Mouse (Mus musculus) liver, postnatal 0 days (tissue): ENCODE results near the gene Mgat4e. TPM values are rescaled to one million over a fixed set of nuclear protein-coding genes. Genes with fewer than 3 reads are reported as not detected.
A peak's percentile ranks its signal among the peaks of the same experiment; 100 is the strongest.

Experiments used
- ATAC-seq: fragments of 200-750 bp; cut with Nextera tagmentation; 2 replicates; pipeline ENCODE4 v1.8.0; 2017; ENCODE audit warnings: mild to moderate bottlenecking, moderate library complexity
- DNase-seq: peaks from one replicate; pipeline ENCODE4 v3.0.0-alpha.2; 2016
- H3K27ac ChIP-seq: fragments of 300-500 bp; sonication (generic); 2 replicates; pipeline ENCODE4 v1.5.1; 2014; ENCODE audit warnings: antibody characterized with exemption, moderate library complexity, mild to moderate bottlenecking, low read depth
- H3K27me3 ChIP-seq: fragments of 300-500 bp; sonication (generic); 2 replicates; pipeline ENCODE4 v1.6.1; 2014; ENCODE audit warnings: low read length, control low read depth, mixed read lengths; ENCODE audit not compliant: insufficient read depth
- H3K36me3 ChIP-seq: fragments of 300-500 bp; sonication (generic); replicated peaks from 2 replicates; pipeline ENCODE4 v1.6.1; 2014; ENCODE audit warnings: mild to moderate bottlenecking, control low read depth, low read length, moderate library complexity, mixed read lengths; ENCODE audit not compliant: insufficient read depth
- H3K4me1 ChIP-seq: fragments of 300-500 bp; sonication (generic); 2 replicates; pipeline ENCODE4 v1.6.1; 2014; ENCODE audit warnings: antibody characterized with exemption, mild to moderate bottlenecking, control low read depth; ENCODE audit not compliant: insufficient read depth
- H3K4me2 ChIP-seq: fragments of 300-500 bp; sonication (generic); 2 replicates; pipeline ENCODE4 v1.6.1; 2014; ENCODE audit warnings: low read depth, mild to moderate bottlenecking, low read length, moderate library complexity, mixed read lengths
- H3K4me3 ChIP-seq: fragments of 300-500 bp; sonication (generic); 2 replicates; pipeline ENCODE4 v1.5.1; 2014; ENCODE audit warnings: low read depth, low read length
- H3K9ac ChIP-seq: fragments of 300-500 bp; sonication (generic); replicated peaks from 2 replicates; pipeline ENCODE4 v1.6.1; 2014; ENCODE audit warnings: mild to moderate bottlenecking, moderate library complexity
- H3K9me3 ChIP-seq: fragments of 300-500 bp; sonication (generic); 2 replicates; pipeline ENCODE4 v1.6.1; 2016; ENCODE audit warnings: mild to moderate bottlenecking, control low read depth, low read length, mixed read lengths
- CTCF ChIP-seq: sonication (generic); IDR thresholded peaks from 2 replicates; pipeline ENCODE4 v1.5.1; 2016; ENCODE audit warnings: antibody characterized with exemption, low read depth
- EP300 ChIP-seq: IDR thresholded peaks from 2 replicates; pipeline ENCODE4 v1.6.1; 2016; ENCODE audit warnings: antibody characterized with exemption, low read depth, mild to moderate bottlenecking
- WGBS: fragments of 180-500 bp; shearing (Covaris S2); extraction: QIAGEN DNeasy Blood & Tissue Kit; methylation state at CpG from one replicate; pipeline ENCODE4 v1.1.7; 2014; ENCODE audit not compliant: insufficient replicate concordance; 5-methylcytosine and 5-hydroxymethylcytosine counted together
- polyA plus RNA-seq: library from polyadenylated mRNA; unstranded; fragments of >200 nt; fragmentation: Nextera tagmentation; extraction: Ambion mirVana; gene quantifications from 2 replicates; pipeline ENCODE4 v1.2.1, GENCODE M21; 2015

Mgat4e gene
- polyA plus RNA-seq, 1 experiment from 2014 or later: not detected

DNA sequence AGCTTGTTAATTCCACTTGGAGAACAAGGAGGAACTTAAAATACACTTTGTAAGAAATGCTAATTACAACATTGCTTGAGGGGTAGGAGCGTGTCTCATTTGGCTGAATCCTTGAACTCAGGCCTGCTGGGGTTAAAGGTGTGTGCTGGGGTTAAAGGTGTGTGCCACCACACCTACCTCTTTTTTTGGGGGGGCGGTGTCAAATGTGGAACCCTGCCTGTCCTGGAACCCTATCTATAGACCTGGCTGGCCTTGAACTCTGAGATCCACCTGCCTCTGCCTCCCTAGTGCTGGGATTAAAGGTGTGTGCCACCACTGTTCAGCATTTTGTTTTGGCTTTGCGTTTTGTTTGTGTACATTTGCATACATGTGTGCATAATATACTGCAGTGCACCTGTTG lies 14.2 kb upstream of the Mgat4e start:
- Histone ChIP-seq H3K27me3 (no peaks in the 10 kb centered on the region), H3K4me1 (peaks cover 18% of the 10 kb centered on the region), H3K4me2 (no peak overlapping the region), H3K9me3 (no peaks in the 10 kb centered on the region), H3K36me3 (no peaks in the 10 kb centered on the region), H3K27ac (no peak overlapping the region), H3K4me3 (no peak overlapping the region), H3K9ac (no peak overlapping the region)
- DNase-seq: no peak
- TF ChIP-seq EP300 (no peak), CTCF (no peak)
- 91% methylated on average over 3 of the region's 3 CpGs for WGBS
- no peak for ATAC-seq

DNA sequence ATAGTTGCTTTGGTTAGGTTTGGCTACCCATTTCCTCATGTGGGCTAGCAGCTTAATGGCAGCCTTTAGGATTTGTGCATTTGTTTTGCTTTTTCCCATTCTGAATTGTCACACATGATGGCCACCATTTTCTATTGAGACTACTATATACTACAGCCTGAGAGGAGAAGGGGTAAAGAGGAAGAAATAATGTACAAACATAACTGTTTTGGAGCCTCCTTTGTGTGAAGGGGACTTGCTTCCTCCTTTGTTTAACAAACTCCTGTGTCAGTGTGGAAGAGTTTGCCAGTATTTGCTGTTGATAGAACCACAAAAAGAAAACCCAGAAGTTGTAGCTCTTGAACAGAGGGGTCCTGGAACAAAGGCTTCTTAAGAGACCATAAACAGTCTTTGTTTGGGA lies 13.0 kb upstream of the Mgat4e start:
- no peaks in the 10 kb centered on the region for H3K36me3 ChIP-seq
- TF ChIP-seq CTCF (no peak), EP300 (no peak)
- H3K27me3 ChIP-seq: no peaks in the 10 kb centered on the region

DNA sequence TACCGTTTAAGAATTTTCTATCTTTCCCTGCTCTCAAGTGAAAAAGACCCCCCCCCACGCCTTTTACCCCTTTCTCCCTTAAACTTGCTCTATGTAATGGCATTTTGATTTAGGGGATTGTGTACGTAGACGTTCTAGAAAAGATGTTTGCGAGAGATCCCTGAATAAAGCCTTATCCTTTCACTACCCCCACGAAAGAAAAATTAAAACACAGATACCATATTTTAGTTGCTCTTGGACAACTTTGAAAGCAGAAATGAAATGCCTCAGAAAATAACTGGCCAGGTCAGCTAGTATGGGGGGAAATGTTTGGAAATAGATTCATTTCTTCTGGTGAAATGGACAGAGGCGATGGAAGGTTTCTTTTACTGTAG lies 12.3 kb upstream of the Mgat4e start:
- Histone ChIP-seq H3K9me3 (no peaks in the 10 kb centered on the region), H3K36me3 (no peaks in the 10 kb centered on the region), H3K4me2 (peak overlapping the region; percentile 99), H3K9ac (peak overlapping the region; percentile 91), H3K27ac (peak overlapping the region; percentile 81; the same call in 1 of the 2 replicates), H3K4me3 (peak overlapping the region; percentile 97), H3K4me1 (peaks cover 19% of the 10 kb centered on the region), H3K27me3 (no peaks in the 10 kb centered on the region)
- 14% methylated on average over 7 of the region's 7 CpGs for WGBS
- DNase-seq (no peak), ATAC-seq (no peak)
- no peak for TF ChIP-seq EP300

More for the DNA sequence above, 13.0 kb upstream of the Mgat4e start:
- ATAC-seq (no peak), DNase-seq (no peak)
- peak overlapping the region; percentile 99; the same call in 1 of the 2 replicates for H3K4me2 ChIP-seq
- no peak overlapping the region; the same call in 1 of the 2 replicates for H3K27ac ChIP-seq
- no peaks in the 10 kb centered on the region for H3K9me3 ChIP-seq
- H3K4me3 ChIP-seq: no peak overlapping the region
- no peak overlapping the region for H3K9ac ChIP-seq
- H3K4me1 ChIP-seq: peaks cover 18% of the 10 kb centered on the region

DNA sequence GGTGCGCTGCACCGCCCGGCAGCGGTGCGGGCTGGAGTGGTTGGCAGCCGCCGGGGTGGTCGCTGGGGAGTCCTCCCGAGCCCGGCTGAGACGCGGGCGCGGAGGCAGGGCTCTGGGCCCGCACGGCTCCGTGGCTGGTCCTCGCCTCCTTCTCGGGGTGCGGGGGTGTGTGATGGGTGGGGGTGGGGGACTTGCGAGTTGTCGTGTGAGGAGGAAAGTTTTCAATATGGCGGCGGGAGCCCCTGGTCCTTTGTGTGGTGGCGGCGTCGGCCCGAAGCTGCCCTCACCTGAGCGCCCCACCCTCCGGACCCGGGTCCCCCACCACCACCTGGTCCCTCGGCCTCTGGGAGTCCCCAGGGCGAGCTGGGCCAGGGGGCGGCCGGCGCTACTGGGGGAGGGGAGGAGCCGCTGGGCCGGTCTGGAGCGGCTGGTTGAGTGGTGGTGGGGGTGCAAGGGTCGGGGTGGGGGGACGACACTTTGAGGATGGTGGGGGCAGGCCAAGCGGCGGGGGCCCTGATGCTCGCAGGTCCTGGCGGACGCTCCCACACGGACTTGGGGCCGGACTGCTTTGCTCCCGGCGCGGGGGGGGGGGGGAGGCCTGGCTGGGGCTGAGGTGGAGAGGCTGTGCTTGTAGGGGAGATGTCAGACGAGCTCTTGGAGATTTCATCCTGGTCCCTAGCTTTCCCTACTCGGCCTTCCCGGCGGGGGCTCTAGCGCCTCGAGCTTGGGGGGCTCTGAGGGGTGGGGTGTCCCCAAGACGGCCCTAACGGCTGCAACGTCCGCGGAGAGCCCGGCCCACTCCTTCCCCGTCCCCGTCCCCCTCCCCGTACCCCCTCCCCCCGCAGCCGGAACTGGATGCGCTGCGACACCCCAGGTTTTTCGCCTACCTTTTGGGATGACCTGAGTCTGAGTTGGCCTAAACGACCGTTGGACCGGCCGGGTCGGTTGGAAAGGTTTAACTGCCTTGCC lies 11.6 kb upstream of the Mgat4e start:
- no peaks in the 10 kb centered on the region for H3K36me3 ChIP-seq
- peak overlapping the region; percentile 81 for H3K27ac ChIP-seq
- peak overlapping the region; percentile 97 for H3K4me3 ChIP-seq
- TF ChIP-seq CTCF: no peak
- TF ChIP-seq EP300: no peak
- ATAC-seq (peak; percentile 17; the same call in 1 of the 2 replicates), DNase-seq (peak; percentile 60)
- no peaks in the 10 kb centered on the region for H3K27me3 ChIP-seq
- H3K9me3 ChIP-seq: no peaks in the 10 kb centered on the region
- peak overlapping the region; percentile 99 for H3K4me2 ChIP-seq
- WGBS: 1% methylated on average over 49 of the region's 76 CpGs
- H3K4me1 ChIP-seq: peaks cover 25% of the 10 kb centered on the region
- H3K9ac ChIP-seq: peak overlapping the region; percentile 91

DNA sequence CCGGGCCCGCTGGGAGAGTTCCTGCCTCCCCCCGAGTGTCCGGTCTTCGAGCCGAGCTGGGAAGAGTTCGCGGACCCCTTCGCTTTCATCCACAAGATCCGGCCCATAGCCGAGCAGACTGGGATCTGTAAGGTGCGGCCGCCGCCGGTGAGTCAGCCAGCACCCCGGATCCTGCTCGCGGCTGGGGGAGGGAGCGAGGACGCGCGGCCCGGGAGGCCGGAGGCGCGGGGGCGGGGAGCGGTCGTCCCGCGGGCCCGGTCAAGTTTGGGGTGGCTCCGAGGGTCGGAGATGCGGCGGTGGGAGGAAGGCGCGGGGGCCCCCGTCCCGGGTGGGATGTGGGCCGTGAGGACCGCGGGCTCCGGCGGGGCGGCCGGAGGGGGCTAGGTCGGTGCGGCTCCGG lies 10.9 kb upstream of the Mgat4e start:
- no peaks in the 10 kb centered on the region for H3K27me3 ChIP-seq
- H3K4me1 ChIP-seq: peaks cover 31% of the 10 kb centered on the region
- H3K27ac ChIP-seq: peak overlapping the region; percentile 81
- H3K9me3 ChIP-seq: no peaks in the 10 kb centered on the region
- H3K9ac ChIP-seq: peak overlapping the region; percentile 91
- WGBS: 1% methylated on average over 31 of the region's 50 CpGs
- no peaks in the 10 kb centered on the region for H3K36me3 ChIP-seq
- no peak for TF ChIP-seq EP300
- TF ChIP-seq CTCF: no peak
- peak overlapping the region; percentile 99 for H3K4me2 ChIP-seq
- DNase-seq: peak; percentile 64
- peak overlapping the region; percentile 97 for H3K4me3 ChIP-seq
- ATAC-seq: peak; percentile 49

DNA sequence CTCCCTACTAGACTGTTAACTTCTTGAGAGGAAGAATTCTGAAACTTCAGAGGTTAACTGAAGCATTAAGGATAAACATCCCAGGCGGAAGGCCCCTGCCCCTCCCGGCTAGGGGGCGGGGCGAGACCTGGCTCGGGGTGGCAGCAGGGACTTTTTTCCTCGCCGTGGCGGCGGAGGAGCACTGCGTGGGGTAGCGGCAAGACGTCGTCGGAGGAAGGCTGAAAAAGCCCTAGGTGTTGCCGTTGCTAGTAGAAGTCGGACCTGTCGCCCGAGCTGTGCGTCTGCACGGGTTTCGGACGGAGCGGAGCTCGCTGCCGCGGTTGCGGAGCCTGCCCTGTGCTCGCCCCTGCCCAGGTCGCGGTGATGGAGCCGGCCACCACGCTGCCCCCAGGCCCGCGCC lies 10.5 kb upstream of the Mgat4e start, which contains the start of gene Kdm5b:
TSS of gene Kdm5b (plus strand) at position 196 of the 400 bp plus-strand sequence.
- no peaks in the 10 kb centered on the region for H3K9me3 ChIP-seq
- peak; percentile 82 for DNase-seq
- H3K4me2 ChIP-seq: peak within 1 kb of the TSS; percentile 99
- peaks cover 32% of the 10 kb centered on the region for H3K4me1 ChIP-seq
- no peak for TF ChIP-seq EP300
- peak; percentile 5; the same call in 1 of the 2 replicates for ATAC-seq
- H3K4me3 ChIP-seq: peak within 1 kb of the TSS; percentile 97
- peak within 1 kb of the TSS; percentile 81 for H3K27ac ChIP-seq
- no peaks in the 10 kb centered on the region for H3K27me3 ChIP-seq
- 1% methylated on average over 34 of the region's 34 CpGs for whole genome bisulfite sequencing
- H3K9ac ChIP-seq: peak within 1 kb of the TSS; percentile 91
- H3K36me3 ChIP-seq: no peaks in the 10 kb centered on the region
